35 mouse cellular contexts compared by ENCODE assay signal in genomic region chr10:119013758-119014157, GRCm38 (mm10).
DNase-seq lines count a peak whose midpoint lies in the region; ATAC-seq lines count a peak whose summit lies in the region.
"Had no signal": no experiment of that assay in that cellular context is flagged by ENCODE, and none has a peak within 500 bp of the region (broad histone marks: within the 10 kb centered on the region; RNA-seq: fewer than 3 reads in every experiment).

No protein-coding gene starts in this region.

- intact Hi-C loops in left cerebral cortex, postnatal 36 days (cut with DNase I) = no loop called here

- no peak for DNase-seq in heart, postnatal 4 days
- DNase-seq in right cerebral cortex, adult 2 months (ENCODE audit: low spot score in 2 of 2) = peak; percentile 34 to 53
- DNase-seq in right cerebral cortex, adult 18-20 months = no peak
- DNase-seq in left cerebral cortex, adult 18-20 months (ENCODE audit: low spot score in 2 of 2) = peak; percentile 14 to 36
- DNase-seq in left cerebral cortex, postnatal 36 days (ENCODE audit: low spot score in 2 of 2) = peak; percentile 37 to 52
- no peak for DNase-seq in c-Kit-positive CD71-positive TER-119-positive erythroid progenitor cells, embryonic 14.5 days (ENCODE audit: low spot score)
- no peak for DNase-seq in embryo, embryonic 10 days (ENCODE audit: low spot score)
- DNase-seq: adrenal gland, adult 2 months; adrenal gland, postnatal 36 days; B cell, adult 2 months; cerebellum, adult 8-10 months; cerebellum, postnatal 25 days; embryo, embryonic 11 days; gastrocnemius, adult 2 months; gastrocnemius, postnatal 36 days; heart, adult 18-20 months; heart, postnatal 10 days; kidney, adult 2 months; kidney, postnatal 4 days; liver; lung, adult 2 months; lung, postnatal 10 days; thymus, postnatal 14 days had no signal

- H3K36me3 ChIP-seq in heart, embryonic 13.5 days = no peaks in the 10 kb centered on the region
- H3K36me3 ChIP-seq: embryonic facial prominence, embryonic 12.5 days; forebrain, embryonic 10.5 days; heart, embryonic 12.5 days; hindbrain, embryonic 12.5 days; intestine, embryonic 15.5 days; neural tube, embryonic 12.5 days had no signal

- WGBS in heart, embryonic 13.5 days = 40% methylated on average over 4 of the region's 4 CpGs

- H3K4me2 ChIP-seq in heart, embryonic 13.5 days = no peak overlapping the region
- H3K4me2 ChIP-seq: embryonic facial prominence, embryonic 12.5 days; heart, embryonic 12.5 days; hindbrain, embryonic 12.5 days; intestine, embryonic 15.5 days; neural tube, embryonic 12.5 days had no signal

- H3K9me3 ChIP-seq in heart, embryonic 13.5 days = no peaks in the 10 kb centered on the region
- H3K9me3 ChIP-seq: embryonic facial prominence, embryonic 12.5 days; forebrain, embryonic 10.5 days; heart, embryonic 12.5 days; hindbrain, embryonic 12.5 days; intestine, embryonic 15.5 days; neural tube, embryonic 12.5 days had no signal

- H3K9ac ChIP-seq in heart, embryonic 13.5 days = no peak overlapping the region
- H3K9ac ChIP-seq: embryonic facial prominence, embryonic 12.5 days; heart, embryonic 12.5 days; hindbrain, embryonic 12.5 days; intestine, embryonic 15.5 days; liver, embryonic 14.5 days; neural tube, embryonic 12.5 days had no signal

- ATAC-seq in heart, embryonic 13.5 days (ENCODE audit: extremely low read depth, insufficient number of reproducible peaks, low FRiP score, low TSS enrichment) = no peak
- ATAC-seq: hindbrain, postnatal 0 days; intestine, embryonic 15.5 days had no signal

- peak overlapping the region; percentile 62 for H3K27ac ChIP-seq in heart, embryonic 13.5 days (replicated peaks)
- H3K27ac ChIP-seq: embryonic facial prominence, embryonic 12.5 days; forebrain, embryonic 10.5 days; gastrocnemius, adult 2 months; hindbrain, embryonic 12.5 days; hindbrain, postnatal 0 days; intestine, embryonic 15.5 days; kidney, postnatal 0 days; liver, embryonic 14.5 days; macrophage; neural tube, embryonic 12.5 days had no signal

- 0 out of 2 replicates have a peak, but pooled peaks cover 7% of the 10 kb centered on the region for H3K27me3 ChIP-seq in heart, embryonic 13.5 days (replicated peaks)
- H3K27me3 ChIP-seq: embryonic facial prominence, embryonic 12.5 days; heart, embryonic 12.5 days; hindbrain, embryonic 12.5 days; intestine, embryonic 15.5 days; neural tube, embryonic 12.5 days had no signal

- no peak overlapping the region for H3K4me3 ChIP-seq in heart, embryonic 13.5 days
- H3K4me3 ChIP-seq: embryonic facial prominence, embryonic 12.5 days; forebrain, embryonic 10.5 days; gastrocnemius, adult 2 months; heart, embryonic 12.5 days; hindbrain, embryonic 12.5 days; intestine, embryonic 15.5 days; myocyte; neural tube, embryonic 12.5 days had no signal

- H3K4me1 ChIP-seq in heart, embryonic 13.5 days = peaks cover 14% of the 10 kb centered on the region
- H3K4me1 ChIP-seq: hindbrain, embryonic 12.5 days had no signal

Comparison
In these comparisons a context has a peak if more than half of its experiments do, and no peak if none do; other contexts are left out.
1. DNase-seq: peak in right cerebral cortex, adult 2 months (2 of 2), left cerebral cortex, adult 18-20 months (2 of 2) and left cerebral cortex, postnatal 36 days (2 of 2); none in heart, postnatal 4 days (single experiment), right cerebral cortex, adult 18-20 months (single experiment), c-Kit-positive CD71-positive TER-119-positive erythroid progenitor cells, embryonic 14.5 days (single experiment) and embryo, embryonic 10 days (single experiment).